Mouse (Mus musculus) gastrocnemius, postnatal 25 days (tissue): ENCODE data around the gene Stk38. TPM values are rescaled to one million over a fixed set of nuclear protein-coding genes. Genes with fewer than 3 reads are reported as not detected.
A peak's percentile ranks its signal among the peaks of the same experiment; 100 is the strongest.
"Not testable (repeated sequence)": the region's sequence is repeated elsewhere in the genome, so short reads cannot be mapped to it uniquely, and the experiment has no call there.

Experiments
- DNase-seq: peaks from one replicate; pipeline ENCODE4 v3.0.0; 2022
- total RNA-seq, 2 experiments: library from RNA; stranded (reverse); gene quantifications; 1 replicate in 1 of 2; 2 replicates in 1 of 2; pipeline ENCODE4 v1.2.3; 2021

The Stk38 gene
- total RNA-seq, 2 experiments from 2014 or later = 25.2 to 26.4 TPM

DNA sequence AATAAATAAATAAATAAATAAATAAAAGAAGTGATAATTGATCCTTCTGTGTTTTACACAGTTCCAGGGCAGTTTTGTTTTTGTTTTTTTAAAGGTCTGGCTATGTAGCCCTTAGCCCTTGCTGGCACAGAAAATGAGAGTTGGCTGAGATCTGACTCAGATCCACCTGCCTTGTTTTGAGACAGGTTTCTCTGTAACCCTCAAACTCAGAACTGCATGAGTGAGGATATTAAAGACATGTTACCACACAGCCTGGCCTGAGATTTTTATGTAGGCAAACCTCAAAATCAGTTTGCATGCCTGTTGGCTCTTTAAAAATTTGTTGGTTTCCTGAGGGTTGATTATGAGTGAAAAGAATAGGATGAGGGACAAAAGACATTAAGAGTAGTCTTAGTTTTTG is 27.7 kb upstream of the Stk38 start:
- DNase-seq = no peak

- no peak for DNase-seq
Measured at GRCm38 (mm10) chr17:29034264-29034663, 26.5 kb upstream of the Stk38 start.

DNA sequence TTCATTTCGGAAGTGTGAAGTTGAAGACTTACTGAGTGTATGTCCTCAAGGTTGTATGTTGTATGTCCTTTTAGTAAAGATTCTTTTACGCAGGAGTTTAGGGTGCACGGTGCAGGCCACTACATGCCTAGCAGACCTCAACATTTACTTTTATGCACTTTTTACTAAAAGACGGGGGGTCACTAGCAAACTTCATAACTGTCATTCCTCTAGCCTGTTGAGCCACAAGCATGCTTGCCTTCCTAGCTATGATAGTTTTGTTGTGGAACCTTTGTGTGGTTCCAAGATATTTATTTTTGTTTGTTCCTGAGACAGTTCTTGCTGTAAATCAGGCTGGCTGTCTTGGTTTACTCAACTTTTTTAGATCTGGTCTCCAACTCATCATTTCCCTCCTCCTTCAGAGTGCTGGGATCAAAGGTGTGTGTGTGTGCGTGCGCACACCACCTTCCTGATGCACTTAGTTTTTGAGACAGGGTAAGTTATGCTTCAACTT is 25.8 kb upstream of the Stk38 start:
- DNase-seq = no peak

GRCm38 (mm10) chr17:29032274-29033069 is 24.7 kb upstream of the Stk38 start, which contains the start of gene Srsf3:
TSS of gene Srsf3 (plus strand) at chr17:29032628.
- DNase-seq = peak; percentile 97

- DNase-seq = no peak
Measured at GRCm38 (mm10) chr17:29031771-29032273, 24.0 kb upstream of the Stk38 start.

- DNase-seq = not testable (repeated sequence)
Measured at GRCm38 (mm10) chr17:29031085-29031711, 23.4 kb upstream of the Stk38 start.

- no peak for DNase-seq
Measured at GRCm38 (mm10) chr17:29030321-29031034, 22.7 kb upstream of the Stk38 start.

DNA sequence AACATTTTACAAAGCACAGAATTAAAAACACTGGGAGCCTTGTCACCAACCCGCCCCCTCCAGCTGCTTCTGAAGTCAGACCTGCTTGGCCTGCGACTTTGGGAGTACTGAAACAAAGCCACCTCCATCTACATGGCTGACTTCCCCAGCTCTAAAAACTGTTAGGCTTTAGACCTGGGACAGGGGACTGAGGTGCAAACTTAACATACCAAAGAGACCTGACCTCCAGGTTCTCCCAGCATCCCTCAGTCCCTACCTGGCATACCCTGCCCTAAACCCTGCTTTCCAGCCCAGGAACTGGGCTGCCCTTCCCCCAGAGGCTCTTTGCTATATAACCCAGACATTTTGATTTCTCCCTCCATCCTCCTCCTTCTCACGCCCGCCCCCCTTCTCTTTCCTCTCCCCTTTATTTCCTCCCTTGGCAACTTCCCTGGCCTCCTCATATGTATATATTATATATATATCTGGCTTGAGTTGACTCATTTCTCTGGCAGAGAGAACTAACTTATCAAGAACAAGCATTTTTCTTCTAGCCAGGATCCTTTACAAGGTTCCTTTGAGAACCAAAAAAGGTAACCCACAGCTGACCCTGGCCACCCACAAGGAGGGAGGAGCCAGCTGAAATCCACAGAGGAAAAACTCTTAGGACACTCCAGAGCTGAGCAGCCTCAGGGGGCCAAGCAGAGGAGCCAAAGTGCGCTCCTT is 19.0 kb upstream of the Stk38 start:
- no peak for DNase-seq

GRCm38 (mm10) chr17:29024896-29025565 is 17.2 kb upstream of the Stk38 start:
- DNase-seq = no peak

DNA sequence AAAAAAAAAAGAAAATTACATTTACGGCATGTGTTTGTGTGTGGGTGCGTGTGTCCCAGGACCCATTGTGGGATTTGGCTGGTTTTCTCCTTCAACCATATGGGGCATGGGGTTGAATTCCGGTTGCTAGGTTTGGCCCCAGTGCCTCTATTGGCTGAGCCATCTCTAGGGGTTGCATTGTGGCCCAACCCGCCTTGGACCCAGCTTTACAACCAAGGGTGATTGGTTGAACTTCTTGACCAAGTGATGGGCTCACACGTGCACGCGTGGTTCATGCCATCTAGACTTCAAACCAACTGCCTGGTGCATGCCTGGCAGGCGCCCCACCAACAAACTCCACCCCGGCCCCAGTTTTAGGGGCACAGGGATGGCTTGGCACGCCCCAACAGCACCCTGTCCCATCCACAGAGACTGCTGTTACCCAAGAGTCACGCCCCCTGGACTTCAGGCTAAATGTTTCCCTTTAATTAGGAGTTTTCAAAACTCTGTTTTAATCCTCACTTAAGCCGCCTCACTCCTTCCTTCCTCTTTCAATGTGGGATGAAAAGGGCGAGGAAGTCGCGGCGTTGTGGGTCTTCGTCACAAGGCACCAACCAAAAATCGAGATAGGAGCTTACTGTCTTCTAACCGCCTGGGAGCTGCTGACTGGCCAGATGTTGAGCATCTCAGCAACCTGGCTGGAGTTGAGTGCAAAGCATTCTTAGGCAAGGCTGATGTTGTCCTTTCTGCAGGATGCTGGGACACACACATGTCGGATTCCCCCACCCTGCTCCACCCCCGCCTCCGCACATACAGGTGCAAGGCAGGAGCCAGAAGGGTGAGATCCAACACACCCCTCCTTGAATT is 16.5 kb upstream of the Stk38 start:
- DNase-seq = no peak

DNA sequence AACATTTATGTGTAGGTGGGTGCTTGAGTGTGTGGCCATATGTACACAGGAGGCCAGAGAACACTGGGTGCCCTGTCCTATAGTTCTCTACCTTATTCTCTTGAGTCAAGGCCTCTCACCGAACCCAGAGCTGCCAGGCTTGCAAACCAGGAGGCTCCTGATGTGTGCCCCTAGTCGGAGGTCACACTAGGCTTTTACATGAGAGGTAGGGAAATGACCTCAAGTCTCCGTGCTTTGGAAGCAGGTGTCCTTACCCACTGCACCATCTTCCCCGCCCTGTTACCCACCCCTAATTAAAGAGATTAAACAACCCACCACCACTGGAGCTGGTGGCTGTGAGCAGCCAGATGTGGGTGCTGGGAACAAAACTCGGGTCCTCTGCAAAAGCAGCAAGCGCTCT is 15.6 kb upstream of the Stk38 start:
- no peak for DNase-seq

GRCm38 (mm10) chr17:29022230-29022819 is 14.5 kb upstream of the Stk38 start:
- no peak for DNase-seq

- DNase-seq = no peak
Measured at GRCm38 (mm10) chr17:29020444-29020843, 12.6 kb upstream of the Stk38 start.

- no peak for DNase-seq
Measured at GRCm38 (mm10) chr17:29019391-29019790, 11.6 kb upstream of the Stk38 start.

DNA sequence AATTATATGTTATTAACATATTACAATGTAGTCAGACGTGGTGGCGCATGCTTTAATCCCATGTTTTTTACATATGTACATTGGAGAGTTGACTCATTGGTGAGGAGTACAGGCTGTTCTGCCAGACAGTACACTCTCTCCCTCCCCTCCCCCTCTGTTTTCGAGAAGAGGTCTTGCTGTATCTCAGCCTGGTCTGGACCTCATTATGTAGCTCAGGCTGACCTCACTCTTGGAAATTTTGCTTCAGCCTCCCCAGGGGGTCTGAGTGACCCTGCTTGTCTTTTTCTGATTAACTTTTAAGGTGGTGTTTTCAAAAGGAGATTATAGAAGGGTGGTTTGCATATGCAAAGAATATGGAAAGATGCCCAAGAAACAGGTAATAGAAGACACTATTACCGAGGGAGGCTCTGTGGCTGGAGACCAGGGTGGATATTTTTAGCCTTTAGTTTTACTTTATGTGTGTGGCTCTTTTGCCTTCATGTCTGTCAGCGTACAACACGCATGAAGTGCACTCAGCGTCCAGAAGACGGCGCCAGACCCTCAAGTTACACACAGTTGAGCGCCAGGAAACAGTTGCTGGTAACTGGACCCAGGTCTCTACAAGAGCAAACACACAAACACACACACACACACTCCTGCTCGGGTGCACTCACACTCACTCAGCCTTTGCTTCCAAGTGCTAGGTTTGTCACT is 10.6 kb upstream of the Stk38 start:
- DNase-seq = peak; percentile 80

GRCm38 (mm10) chr17:29016705-29017104 is 8.9 kb upstream of the Stk38 start:
- no peak for DNase-seq

- DNase-seq = no peak
Measured at GRCm38 (mm10) chr17:29015638-29016037, 7.8 kb upstream of the Stk38 start.

DNA sequence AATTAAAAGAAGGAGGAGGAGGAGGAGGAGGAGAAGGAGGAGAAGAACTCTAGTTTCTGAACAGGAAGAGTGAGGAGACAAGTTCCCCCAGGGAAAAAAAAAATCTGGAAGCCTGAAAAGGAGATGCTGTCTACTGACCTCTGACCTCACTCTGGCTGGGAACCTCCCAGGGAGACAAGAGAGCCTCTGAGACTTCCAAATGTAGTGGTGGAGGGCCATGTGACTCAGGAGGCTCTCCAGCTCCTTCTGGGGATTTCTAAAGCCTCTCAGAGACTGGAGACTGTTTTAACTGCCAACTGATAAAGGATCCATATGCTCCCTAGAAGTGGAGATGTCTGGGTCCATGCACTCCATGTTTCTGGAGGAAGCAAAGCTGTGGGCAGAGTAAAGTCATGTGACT is 6.4 kb upstream of the Stk38 start:
- peak; percentile 35 for DNase-seq

GRCm38 (mm10) chr17:29009181-29009580 is 1.4 kb upstream of the Stk38 start:
- no peak for DNase-seq

DNA sequence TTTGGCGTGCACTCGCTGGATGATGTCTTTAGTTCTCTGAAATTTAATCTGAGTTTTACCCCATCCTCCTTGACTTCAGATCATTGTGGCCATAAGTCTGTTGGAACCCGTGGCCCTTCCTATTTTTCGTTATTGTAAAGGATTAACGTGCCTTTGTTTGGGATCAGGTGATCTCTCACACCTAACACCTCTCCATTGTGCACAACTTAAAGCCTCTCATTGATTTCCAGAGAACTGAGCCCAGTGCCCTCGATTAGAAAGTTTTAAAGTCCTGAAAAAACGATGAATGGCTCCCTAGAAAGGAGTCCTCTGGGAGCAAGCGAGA is 493 bp upstream of the Stk38 start:
- DNase-seq = no peak
